Mouse (Mus musculus): Measurements from ENCODE around the gene Atrnl1. TPM values are rescaled to one million over a fixed set of nuclear protein-coding genes. Genes with fewer than 3 reads are reported as not detected.

Atrnl1 gene
- total RNA-seq, 1 experiment, result 6.7 TPM

GRCm38 (mm10) chr19:58124566-58124965 lies 513.7 kb downstream of the Atrnl1 start:
- H3K27ac ChIP-seq (ENCODE audit: insufficient read depth, low read depth, low read length, poor library complexity, severe bottlenecking), result no peak overlapping the region
- H3K9ac ChIP-seq (ENCODE audit: insufficient read depth, low read depth, low read length, poor library complexity, severe bottlenecking), result no peak overlapping the region
- no peaks in the 10 kb centered on the region for H3K9me3 ChIP-seq (ENCODE audit: control insufficient read depth, insufficient read depth, low read depth, low read length)
- no peak overlapping the region for H3K4me3 ChIP-seq (ENCODE audit: insufficient read depth in 1 of 2, low read depth in 1 of 2, low read length in 2 of 2, poor library complexity in 1 of 2, severe bottlenecking in 1 of 2)
- no peaks in the 10 kb centered on the region for H3K4me1 ChIP-seq (ENCODE audit: control insufficient read depth in 2 of 2, insufficient read depth in 2 of 2, low read length in 2 of 2, poor library complexity in 1 of 2)
- in situ Hi-C loops (cut with MboI; ENCODE audit: low sequenced_read_pairs in 2 of 2, unreplicated experiment in 2 of 2), result no loop called here
- TF ChIP-seq ZC3H11A (IDR thresholded peaks at IDR 0.05; ENCODE audit: borderline replicate concordance, low read depth, low read length), result no peak
- no peak for TF ChIP-seq CHD2 (IDR thresholded peaks at IDR 0.05; ENCODE audit: low read depth, low read length)
- TF ChIP-seq MAFK (IDR thresholded peaks at IDR 0.05; ENCODE audit: insufficient read depth, low read depth, low read length), result no peak
- no peak for TF ChIP-seq ZNF384 (IDR thresholded peaks at IDR 0.05; ENCODE audit: low read depth, low read length)
- TF ChIP-seq HCFC1 (IDR thresholded peaks at IDR 0.05; ENCODE audit: borderline replicate concordance, insufficient read depth, low read length), result no peak
- no peak for DNase-seq (ENCODE audit: low read depth, low spot score)
- no peaks in the 10 kb centered on the region for H3K36me3 ChIP-seq (ENCODE audit: control insufficient read depth, insufficient read depth, low read length, poor library complexity, severe bottlenecking)

- Histone ChIP-seq H3K4me1 (ENCODE audit: control insufficient read depth in 2 of 2, insufficient read depth in 2 of 2, low read length in 2 of 2, poor library complexity in 1 of 2) (no peaks in the 10 kb centered on the region), H3K9me3 (ENCODE audit: control insufficient read depth, insufficient read depth, low read depth, low read length) (no peaks in the 10 kb centered on the region), H3K36me3 (ENCODE audit: control insufficient read depth, insufficient read depth, low read length, poor library complexity, severe bottlenecking) (no peaks in the 10 kb centered on the region), H3K27ac (ENCODE audit: insufficient read depth, low read depth, low read length, poor library complexity, severe bottlenecking) (no peak overlapping the region), H3K9ac (ENCODE audit: insufficient read depth, low read depth, low read length, poor library complexity, severe bottlenecking) (no peak overlapping the region), H3K4me3 (ENCODE audit: insufficient read depth in 1 of 2, low read depth in 1 of 2, low read length in 2 of 2, poor library complexity in 1 of 2, severe bottlenecking in 1 of 2) (no peak overlapping the region)
- in situ Hi-C loops (cut with MboI; ENCODE audit: low sequenced_read_pairs in 2 of 2, unreplicated experiment in 2 of 2), result no loop called here
- TF ChIP-seq ZC3H11A (IDR thresholded peaks at IDR 0.05; ENCODE audit: borderline replicate concordance, low read depth, low read length) (no peak), CHD2 (IDR thresholded peaks at IDR 0.05; ENCODE audit: low read depth, low read length) (no peak), ZNF384 (IDR thresholded peaks at IDR 0.05; ENCODE audit: low read depth, low read length) (no peak), MAFK (IDR thresholded peaks at IDR 0.05; ENCODE audit: insufficient read depth, low read depth, low read length) (no peak), HCFC1 (IDR thresholded peaks at IDR 0.05; ENCODE audit: borderline replicate concordance, insufficient read depth, low read length) (no peak)
- no peak for DNase-seq (ENCODE audit: low read depth, low spot score)
Observed at GRCm38 (mm10) chr19:58125010-58125409, 514.2 kb downstream of the Atrnl1 start.

GRCm38 (mm10) chr19:58131896-58132295 lies 521.1 kb downstream of the Atrnl1 start:
- TF ChIP-seq MAFK (IDR thresholded peaks at IDR 0.05; ENCODE audit: insufficient read depth, low read depth, low read length), result no peak
- no peak for TF ChIP-seq CHD2 (IDR thresholded peaks at IDR 0.05; ENCODE audit: low read depth, low read length)
- no peak for TF ChIP-seq HCFC1 (IDR thresholded peaks at IDR 0.05; ENCODE audit: borderline replicate concordance, insufficient read depth, low read length)
- TF ChIP-seq ZC3H11A (IDR thresholded peaks at IDR 0.05; ENCODE audit: borderline replicate concordance, low read depth, low read length), result no peak
- no peak for TF ChIP-seq ZNF384 (IDR thresholded peaks at IDR 0.05; ENCODE audit: low read depth, low read length)
- Histone ChIP-seq H3K4me1 (ENCODE audit: control insufficient read depth in 2 of 2, insufficient read depth in 2 of 2, low read length in 2 of 2, poor library complexity in 1 of 2) (no peaks in the 10 kb centered on the region), H3K36me3 (ENCODE audit: control insufficient read depth, insufficient read depth, low read length, poor library complexity, severe bottlenecking) (no peaks in the 10 kb centered on the region), H3K9ac (ENCODE audit: insufficient read depth, low read depth, low read length, poor library complexity, severe bottlenecking) (no peak overlapping the region), H3K9me3 (ENCODE audit: control insufficient read depth, insufficient read depth, low read depth, low read length) (no peaks in the 10 kb centered on the region), H3K4me3 (ENCODE audit: insufficient read depth in 1 of 2, low read depth in 1 of 2, low read length in 2 of 2, poor library complexity in 1 of 2, severe bottlenecking in 1 of 2) (no peak overlapping the region), H3K27ac (ENCODE audit: insufficient read depth, low read depth, low read length, poor library complexity, severe bottlenecking) (no peak overlapping the region)
- DNase-seq (ENCODE audit: low read depth, low spot score), result no peak
- in situ Hi-C loops (cut with MboI; ENCODE audit: low sequenced_read_pairs in 2 of 2, unreplicated experiment in 2 of 2), result no loop called here

- Histone ChIP-seq H3K27ac (ENCODE audit: insufficient read depth, low read depth, low read length, poor library complexity, severe bottlenecking) (no peak overlapping the region), H3K4me3 (ENCODE audit: insufficient read depth in 1 of 2, low read depth in 1 of 2, low read length in 2 of 2, poor library complexity in 1 of 2, severe bottlenecking in 1 of 2) (no peak overlapping the region), H3K4me1 (ENCODE audit: control insufficient read depth in 2 of 2, insufficient read depth in 2 of 2, low read length in 2 of 2, poor library complexity in 1 of 2) (no peaks in the 10 kb centered on the region), H3K36me3 (ENCODE audit: control insufficient read depth, insufficient read depth, low read length, poor library complexity, severe bottlenecking) (no peaks in the 10 kb centered on the region), H3K9ac (ENCODE audit: insufficient read depth, low read depth, low read length, poor library complexity, severe bottlenecking) (no peak overlapping the region), H3K9me3 (ENCODE audit: control insufficient read depth, insufficient read depth, low read depth, low read length) (no peaks in the 10 kb centered on the region)
- no peak for DNase-seq (ENCODE audit: low read depth, low spot score)
- TF ChIP-seq MAFK (IDR thresholded peaks at IDR 0.05; ENCODE audit: insufficient read depth, low read depth, low read length) (no peak), ZNF384 (IDR thresholded peaks at IDR 0.05; ENCODE audit: low read depth, low read length) (no peak), ZC3H11A (IDR thresholded peaks at IDR 0.05; ENCODE audit: borderline replicate concordance, low read depth, low read length) (no peak), HCFC1 (IDR thresholded peaks at IDR 0.05; ENCODE audit: borderline replicate concordance, insufficient read depth, low read length) (no peak), CHD2 (IDR thresholded peaks at IDR 0.05; ENCODE audit: low read depth, low read length) (no peak)
- in situ Hi-C loops (cut with MboI; ENCODE audit: low sequenced_read_pairs in 2 of 2, unreplicated experiment in 2 of 2), result no loop called here
Observed at GRCm38 (mm10) chr19:58140191-58140784, 529.5 kb downstream of the Atrnl1 start.
